Mouse (Mus musculus): ENCODE measurements around the gene Eif4a2. TPM values are rescaled to one million over a fixed set of nuclear protein-coding genes. Genes with fewer than 3 reads are reported as not detected.

The Eif4a2 gene
- polyA plus RNA-seq, 2 experiments = 55.9 to 159 TPM

DNA sequence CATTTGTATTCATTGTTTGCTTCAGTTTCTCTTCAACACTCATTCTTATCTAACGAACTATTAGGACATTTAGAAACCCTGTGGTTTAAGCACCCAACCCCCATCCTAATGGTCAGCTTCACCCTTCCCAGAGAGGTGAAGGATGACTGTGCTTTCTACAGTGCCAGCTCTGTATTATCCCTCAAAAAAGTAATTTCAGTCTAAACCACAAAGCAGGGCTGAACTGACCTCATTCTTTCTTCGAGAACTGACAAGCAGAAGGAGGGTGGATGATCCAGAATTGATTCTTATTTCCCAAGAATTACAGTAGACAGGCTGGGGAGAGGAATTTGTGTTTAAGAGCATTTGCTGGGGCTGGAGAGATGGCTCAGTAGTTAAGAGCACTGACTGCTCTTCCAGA is 52.5 kb downstream of the Eif4a2 start:
- peaks cover 0 to 5% of the 10 kb centered on the region in 2 experiments; a peak in 2 of 4 replicates for H3K4me1 ChIP-seq (replicated peaks; ENCODE audit: control insufficient read depth in 2 of 2, insufficient read depth in 2 of 2, low read length in 1 of 2)
- no peak overlapping the region for H3K9ac ChIP-seq (replicated peaks)
- DNase-seq (ENCODE audit: low read depth in 3 of 3, low spot score in 3 of 3) = no peak
- H3K36me3 ChIP-seq (replicated peaks; ENCODE audit: control insufficient read depth, insufficient read depth, low read depth) = no peaks in the 10 kb centered on the region
- no peak overlapping the region for H3K4me3 ChIP-seq (ENCODE audit: insufficient read depth in 1 of 2, low read depth in 2 of 2, low read length in 2 of 2)
- H3K4me2 ChIP-seq (ENCODE audit: low read depth) = no peak overlapping the region
- no peak overlapping the region for H3K27ac ChIP-seq
- WGBS (ENCODE audit: insufficient replicate concordance) = 13% methylated on average over 2 of the region's 2 CpGs
- TF ChIP-seq CTCF (IDR thresholded peaks at IDR 0.05; ENCODE audit: low read depth) (no peak), EP300 (IDR thresholded peaks at IDR 0.05; ENCODE audit: low read depth) (no peak)
- no peaks in the 10 kb centered on the region for H3K9me3 ChIP-seq (ENCODE audit: control insufficient read depth, low read length)
- no peak for ATAC-seq (ENCODE audit: insufficient read depth)
- H3K27me3 ChIP-seq (ENCODE audit: control insufficient read depth, insufficient read depth, low read length) = no peaks in the 10 kb centered on the region

- Histone ChIP-seq H3K27me3 (ENCODE audit: control insufficient read depth, insufficient read depth, low read length) (no peaks in the 10 kb centered on the region), H3K9me3 (ENCODE audit: control insufficient read depth, low read length) (no peaks in the 10 kb centered on the region), H3K4me3 (ENCODE audit: insufficient read depth in 1 of 2, low read depth in 2 of 2, low read length in 2 of 2) (no peak overlapping the region), H3K36me3 (replicated peaks; ENCODE audit: control insufficient read depth, insufficient read depth, low read depth) (no peaks in the 10 kb centered on the region), H3K9ac (replicated peaks) (no peak overlapping the region), H3K4me1 (replicated peaks; ENCODE audit: control insufficient read depth in 2 of 2, insufficient read depth in 2 of 2, low read length in 1 of 2) (peaks cover 0 to 5% of the 10 kb centered on the region in 2 experiments; a peak in 2 of 4 replicates), H3K27ac (no peak overlapping the region), H3K4me2 (ENCODE audit: low read depth) (no peak overlapping the region)
- no peak for DNase-seq (ENCODE audit: low read depth in 3 of 3, low spot score in 3 of 3)
- TF ChIP-seq EP300 (IDR thresholded peaks at IDR 0.05; ENCODE audit: low read depth) (no peak), CTCF (IDR thresholded peaks at IDR 0.05; ENCODE audit: low read depth) (no peak)
- 9% methylated on average over 3 of the region's 3 CpGs for WGBS (ENCODE audit: insufficient replicate concordance)
- ATAC-seq (ENCODE audit: insufficient read depth) = no peak
Measured at GRCm38 (mm10) chr16:23162116-23162515, 54.9 kb downstream of the Eif4a2 start.

Small RNAs within 50 kb of the gene (microRNA-seq; reads per million reads assigned to microRNA genes)
- 3.0 reads per million for gene Gm49346

Other genes with a start within 250 kb of the Eif4a2 start
- gene Tbccd1, start 249.8 kb upstream of the Eif4a2 start, polyA plus RNA-seq (2012; rRNA removed) = 20.3 and 25.6 TPM in 2 replicates
- gene Tbccd1, start 249.8 kb upstream of the Eif4a2 start, polyA plus RNA-seq (2014; fragmentation: Nextera tagmentation; extraction: Ambion mirVana) = 23.5 and 24.8 TPM in 2 replicates
- 15.1 and 25.9 TPM in 2 replicates for gene Dnajb11, start 249.6 kb upstream of the Eif4a2 start, polyA plus RNA-seq (2012; rRNA removed)
- gene Dnajb11, start 249.6 kb upstream of the Eif4a2 start, polyA plus RNA-seq (2014; fragmentation: Nextera tagmentation; extraction: Ambion mirVana) = 54.3 and 54.9 TPM in 2 replicates
- gene Ahsg, start 216.2 kb upstream of the Eif4a2 start, polyA plus RNA-seq (2012; rRNA removed) = 1,135 and 1,143 TPM in 2 replicates
- gene Ahsg, start 216.2 kb upstream of the Eif4a2 start, polyA plus RNA-seq (2014; fragmentation: Nextera tagmentation; extraction: Ambion mirVana) = 1,052 and 1,153 TPM in 2 replicates
- gene Fetub, start 189.1 kb upstream of the Eif4a2 start, polyA plus RNA-seq (2012; rRNA removed) = 1.5 and 1.6 TPM in 2 replicates
- gene Fetub, start 189.1 kb upstream of the Eif4a2 start, polyA plus RNA-seq (2014; fragmentation: Nextera tagmentation; extraction: Ambion mirVana) = 2.2 and 2.3 TPM in 2 replicates
- gene Hrg, start 156.4 kb upstream of the Eif4a2 start, polyA plus RNA-seq (2012; rRNA removed) = 0.16 and 0.28 TPM in 2 replicates
- gene Hrg, start 156.4 kb upstream of the Eif4a2 start, polyA plus RNA-seq (2014; fragmentation: Nextera tagmentation; extraction: Ambion mirVana) = 0.71 and 1.0 TPM in 2 replicates
- 7.9 and 13.3 TPM in 2 replicates for gene Kng2, start 78.0 kb upstream of the Eif4a2 start, polyA plus RNA-seq (2012; rRNA removed)
- gene Kng2, start 78.0 kb upstream of the Eif4a2 start, polyA plus RNA-seq (2014; fragmentation: Nextera tagmentation; extraction: Ambion mirVana) = 27.6 and 27.7 TPM in 2 replicates
- 162 and 225 TPM in 2 replicates for gene Kng1, start 49.6 kb upstream of the Eif4a2 start, polyA plus RNA-seq (2012; rRNA removed)
- 513 and 583 TPM in 2 replicates for gene Kng1, start 49.6 kb upstream of the Eif4a2 start, polyA plus RNA-seq (2014; fragmentation: Nextera tagmentation; extraction: Ambion mirVana)
- gene Rfc4, start 20.3 kb downstream of the Eif4a2 start, polyA plus RNA-seq (2012; rRNA removed) = 6.5 and 17.1 TPM in 2 replicates
- gene Rfc4, start 20.3 kb downstream of the Eif4a2 start, polyA plus RNA-seq (2014; fragmentation: Nextera tagmentation; extraction: Ambion mirVana) = 177 and 178 TPM in 2 replicates
- not detected in 2 replicates for gene Adipoq, start 39.1 kb downstream of the Eif4a2 start, polyA plus RNA-seq (2012; rRNA removed)
- gene Adipoq, start 39.1 kb downstream of the Eif4a2 start, polyA plus RNA-seq (2014; fragmentation: Nextera tagmentation; extraction: Ambion mirVana) = not detected in 2 replicates
- 9.6 and 10.6 TPM in 2 replicates for gene St6gal1, start 117.3 kb downstream of the Eif4a2 start, polyA plus RNA-seq (2012; rRNA removed)
- gene St6gal1, start 117.3 kb downstream of the Eif4a2 start, polyA plus RNA-seq (2014; fragmentation: Nextera tagmentation; extraction: Ambion mirVana) = 10.5 and 10.6 TPM in 2 replicates